Mouse (Mus musculus) Patski (cell line): ENCODE results near the gene Zfp799. TPM values are rescaled to one million over a fixed set of nuclear protein-coding genes. Genes with fewer than 3 reads are reported as not detected.
A peak's percentile ranks its signal among the peaks of the same experiment; 100 is the strongest.

Source experiments
- ATAC-seq: fragments of 100-300 bp; one replicate; pipeline ENCODE4 v1.8.0; 2021
- CTCF ChIA-PET: fragments of 350-600 bp; sonication (Branson Sonifier 250); formaldehyde crosslinking; loops from one replicate; lab custom pipeline; 2022; ENCODE audit warnings: inconsistent platforms; lab: Charles Lee
- POLR2A ChIA-PET: fragments of 350-600 bp; sonication (Branson Sonifier 250); formaldehyde crosslinking; loops from one replicate; lab custom pipeline; 2022; ENCODE audit warnings: antibody characterized with exemption, inconsistent platforms; lab: Charles Lee
- DNase-seq: peaks from one replicate; pipeline ENCODE4 v3.0.0-alpha.2; 2011; ENCODE audit warnings: low read depth, low spot score
- H3K27me3 ChIP-seq: fragments of 371-371 bp; one replicate; pipeline ENCODE4 v1.5.1; 2021
- CTCF ChIP-seq: fragments of 100-300 bp; IDR thresholded peaks from one replicate; pipeline ENCODE4 v1.5.1; 2021
- in situ Hi-C: fragments of 300-500 bp; cut with MboI; formaldehyde crosslinking; loops from 3 replicates; pipeline ENCODE4 v1.11.1; 2018; ENCODE audit warnings: low pct_unique_long_range_greater_than_20kb, mixed read lengths
- polyA plus RNA-seq: library from polyadenylated mRNA; unstranded; gene quantifications from one replicate; pipeline ENCODE4 v1.2.3, GENCODE M21; 2021

Gene Zfp799
- polyA plus RNA-seq, 1 experiment from 2014 or later: 8.6 TPM

DNA sequence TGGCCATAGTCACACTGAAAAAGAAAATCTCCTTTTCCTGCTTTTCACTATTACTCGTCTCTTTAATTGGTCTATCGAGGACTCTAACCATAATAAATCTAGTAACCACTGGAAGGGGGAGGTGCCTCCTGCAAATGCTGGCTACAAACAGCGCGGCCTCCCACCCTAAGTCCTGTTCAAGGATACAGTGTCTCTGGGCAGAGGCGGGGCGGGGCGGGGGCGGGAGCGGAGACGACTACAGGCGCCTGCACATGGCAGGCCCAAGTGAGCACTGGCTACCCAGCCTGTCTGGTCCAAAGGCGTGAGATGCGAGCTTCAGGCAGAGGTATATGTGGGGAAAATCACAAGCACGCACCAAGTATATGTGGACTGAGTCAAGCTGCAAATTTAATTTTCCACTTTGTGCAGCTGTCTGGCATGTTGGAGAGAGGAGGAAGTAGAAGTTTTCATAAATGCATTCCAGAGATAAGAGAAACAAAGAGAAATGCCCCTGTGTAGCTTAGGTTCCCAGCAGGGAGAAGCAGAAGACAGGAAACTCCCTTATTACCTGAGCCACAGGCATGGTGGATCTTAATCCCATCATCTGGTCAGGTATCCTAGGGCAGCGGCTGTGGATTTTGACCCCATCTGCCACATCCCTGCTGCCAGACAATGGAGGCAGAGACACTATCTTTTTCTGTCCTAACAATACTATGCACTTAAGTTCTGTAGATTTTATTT lies 9.2 kb upstream of the Zfp799 start:
- in situ Hi-C loops: no loop called here
- ChIA-PET POLR2A (interaction anchor here (0.7 kb wide), 1 partner anchor 10 kb away, joined by 3 read pairs; no protein-coding TSS in a partner anchor), CTCF (no interaction called here)
- no peak for TF ChIP-seq CTCF
- H3K27me3 ChIP-seq: peaks cover 26% of the 10 kb centered on the region
- ATAC-seq (no peak), DNase-seq (no peak)

DNA sequence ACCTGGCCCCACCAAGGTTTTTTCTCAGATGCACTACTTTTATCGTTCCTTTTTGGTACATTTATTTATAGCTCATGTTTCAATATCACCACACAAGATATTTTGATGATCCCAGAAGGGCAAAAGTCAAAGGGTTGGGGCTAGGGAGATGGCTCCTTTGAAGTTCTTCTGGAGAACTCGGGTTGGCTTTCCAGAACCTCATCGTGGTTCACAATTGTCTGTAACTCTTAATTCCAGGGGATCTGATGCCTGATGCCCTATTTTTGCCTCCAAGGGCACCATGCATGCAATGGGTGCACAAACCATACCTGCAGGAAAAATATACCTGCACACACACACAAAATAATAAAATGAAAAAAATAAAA lies 339 bp upstream of the Zfp799 start:
- in situ Hi-C loops: no loop called here
- ChIA-PET POLR2A (no interaction called here), CTCF (no interaction called here)
- no peak for DNase-seq
- H3K27me3 ChIP-seq: peaks cover 7% of the 10 kb centered on the region
- ATAC-seq: no peak
- TF ChIP-seq CTCF: no peak

GRCm38 (mm10) chr17:32816074-32816784 lies 13.8 kb downstream of the Zfp799 start:
- DNase-seq: no peak
- POLR2A ChIA-PET: no interaction called here
- CTCF ChIA-PET: no interaction called here
- in situ Hi-C loops: no loop called here
- no peak for TF ChIP-seq CTCF
- no peaks in the 10 kb centered on the region for H3K27me3 ChIP-seq
- no peak for ATAC-seq

DNA sequence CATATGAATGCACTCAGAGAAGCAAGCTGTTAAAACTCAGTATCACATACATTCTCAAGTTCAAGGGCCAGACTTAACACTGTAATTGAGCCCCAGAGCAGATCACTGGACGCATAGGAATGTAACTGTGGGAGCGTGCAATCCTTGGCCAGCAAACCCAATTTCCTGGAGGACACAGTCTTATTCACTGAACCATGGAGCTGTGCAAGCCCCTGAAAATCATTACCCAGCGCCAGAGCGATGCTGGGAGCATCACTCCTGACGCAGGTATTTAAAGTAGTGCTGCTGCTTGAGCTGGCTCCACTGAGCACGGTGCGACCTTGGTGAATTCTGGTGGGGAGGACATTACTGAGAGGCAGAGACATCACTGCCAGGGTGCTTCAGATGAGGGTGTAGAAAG lies 15.9 kb downstream of the Zfp799 start:
- no peak for TF ChIP-seq CTCF
- peak; percentile 35 for ATAC-seq
- DNase-seq: no peak
- ChIA-PET CTCF (interaction anchor here (1.2 kb wide), 1 partner anchor 15 kb away, joined by 3 read pairs; no protein-coding TSS in a partner anchor), POLR2A (no interaction called here)
- in situ Hi-C loops: no loop called here
- no peaks in the 10 kb centered on the region for H3K27me3 ChIP-seq

- ATAC-seq (no peak), DNase-seq (no peak)
- H3K27me3 ChIP-seq: peaks cover under 1% of the 10 kb centered on the region
- TF ChIP-seq CTCF: no peak
- ChIA-PET CTCF (no interaction called here), POLR2A (no interaction called here)
- in situ Hi-C loops: no loop called here
Observed at GRCm38 (mm10) chr17:32810648-32811047, 19.4 kb downstream of the Zfp799 start.

DNA sequence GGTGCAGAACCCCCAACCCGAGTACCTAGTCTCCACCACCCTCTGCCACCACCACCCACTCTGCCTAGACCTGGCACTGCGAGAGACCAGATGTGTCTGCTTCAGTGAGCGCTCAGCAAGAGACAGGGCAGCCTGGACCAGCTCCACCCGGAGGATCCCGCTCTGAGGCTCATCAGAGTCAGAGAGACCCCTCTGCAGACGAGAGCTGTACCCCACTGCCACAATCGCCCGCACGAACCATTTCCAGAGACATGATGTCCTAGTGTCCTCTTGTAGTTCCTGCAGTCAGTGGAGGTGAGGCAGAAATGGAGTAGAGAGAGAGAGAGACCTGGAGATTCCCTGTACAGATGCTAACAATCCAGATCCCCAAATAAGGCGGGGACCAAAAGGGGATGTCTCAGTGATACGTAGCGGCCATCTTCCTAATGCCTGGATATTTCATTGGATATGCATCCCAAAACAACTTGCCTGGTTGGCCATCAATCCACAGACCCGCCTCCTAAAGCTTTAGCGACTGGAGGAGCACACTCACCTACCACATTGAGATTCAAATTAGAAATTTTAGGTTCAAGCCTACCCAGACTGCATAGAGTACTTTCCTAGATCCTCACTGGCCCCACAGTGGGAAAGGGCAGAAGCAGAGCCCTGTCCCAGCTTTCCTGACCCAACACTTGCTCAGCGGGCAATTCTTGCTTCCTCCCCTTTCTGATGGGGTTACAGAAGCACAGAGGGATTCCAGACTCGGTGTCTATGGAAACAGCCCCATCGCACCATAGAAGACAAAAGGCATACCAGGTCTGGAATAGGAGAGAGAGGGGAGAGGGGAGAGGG lies 20.3 kb downstream of the Zfp799 start, which contains the start of gene Zfp811:
Gene Zfp811, minus strand, starts transcription at position 388 of the 831 bp plus-strand sequence.
- ATAC-seq: no peak
- CTCF ChIA-PET: no interaction called here
- in situ Hi-C loops: no loop called here
- DNase-seq: no peak
- peaks cover 6% of the 10 kb centered on the region for H3K27me3 ChIP-seq
- no peak for TF ChIP-seq CTCF
- POLR2A ChIA-PET: interaction anchor here (0.6 kb wide), 1 partner anchor 196 kb away, joined by 3 read pairs; no protein-coding TSS in a partner anchor

GRCm38 (mm10) chr17:32808921-32809320 lies 21.1 kb downstream of the Zfp799 start:
- POLR2A ChIA-PET: no interaction called here
- in situ Hi-C loops: no loop called here
- no peak for TF ChIP-seq CTCF

DNA sequence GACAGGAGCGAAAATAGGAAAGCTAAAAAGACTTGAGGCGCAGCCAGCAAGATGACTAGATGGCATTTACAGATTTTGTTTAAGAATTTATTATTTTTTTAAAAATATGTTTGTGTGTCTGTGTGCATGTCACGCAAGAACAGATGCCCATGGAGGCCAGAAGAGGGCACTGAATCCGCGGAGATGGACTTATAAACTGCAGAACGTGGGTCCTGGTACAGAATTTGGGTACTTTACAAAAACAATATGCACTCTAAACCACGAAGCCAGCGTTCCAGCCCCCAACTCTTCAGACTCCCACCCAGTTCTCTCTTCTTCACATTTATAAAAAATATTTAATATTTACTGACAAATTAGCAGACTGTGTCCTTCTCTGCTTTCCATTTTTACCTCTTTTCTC lies 40.8 kb downstream of the Zfp799 start:
- TF ChIP-seq CTCF: peak; percentile 20
- ATAC-seq: no peak
- CTCF ChIA-PET: no interaction called here
- in situ Hi-C loops: no loop called here
- no peak for DNase-seq
- H3K27me3 ChIP-seq: no peaks in the 10 kb centered on the region
- POLR2A ChIA-PET: no interaction called here

More at GRCm38 (mm10) chr17:32808921-32809320, 21.1 kb downstream of the Zfp799 start:
- DNase-seq: no peak
- CTCF ChIA-PET: interaction anchor here (1.5 kb wide), 1 partner anchor 18 kb away, joined by 3 read pairs; no protein-coding TSS in a partner anchor
- no peak for ATAC-seq
- peaks cover 10% of the 10 kb centered on the region for H3K27me3 ChIP-seq

- ChIA-PET CTCF (no interaction called here), POLR2A (no interaction called here)
- H3K27me3 ChIP-seq: no peaks in the 10 kb centered on the region
- DNase-seq: no peak
- no peak for TF ChIP-seq CTCF
- ATAC-seq: no peak
- in situ Hi-C loops: no loop called here
Observed at GRCm38 (mm10) chr17:32788576-32788975, 41.5 kb downstream of the Zfp799 start.

DNA sequence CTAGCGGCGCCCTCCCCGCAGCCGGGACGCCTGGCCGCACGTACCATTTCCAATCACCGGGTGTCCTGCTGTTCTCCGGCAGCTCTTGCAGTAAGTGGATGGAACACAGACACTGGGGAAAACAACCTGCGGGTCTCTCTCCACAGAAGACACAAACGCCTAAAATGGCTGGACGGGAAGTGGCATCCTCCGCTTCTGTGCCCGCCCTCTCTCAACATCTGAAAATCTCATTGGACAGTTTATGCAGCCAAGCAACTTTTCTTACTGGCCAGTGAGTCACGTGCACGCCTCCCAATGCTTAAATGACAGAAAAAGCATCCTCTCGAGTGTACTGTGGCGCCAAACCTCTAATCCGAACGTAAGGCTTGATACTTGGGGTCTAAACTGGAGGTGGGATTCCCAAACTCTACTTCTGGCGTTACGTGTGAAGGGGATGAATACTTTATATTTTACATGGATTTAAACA lies 41.9 kb downstream of the Zfp799 start, which contains the start of gene Zfp871:
Gene Zfp871, minus strand, starts transcription at position 194 of the 466 bp plus-strand sequence.
- DNase-seq (peak; percentile 71), ATAC-seq (peak; percentile 96)
- no peak for TF ChIP-seq CTCF
- no peaks in the 10 kb centered on the region for H3K27me3 ChIP-seq
- POLR2A ChIA-PET: no interaction called here
- in situ Hi-C loops: no loop called here
- CTCF ChIA-PET: no interaction called here
